Mouse (Mus musculus): ENCODE data around the gene Sis.

Gene Sis

GRCm38 (mm10) chr3:72967675-72968074 lies at the start of gene Sis:
Gene Sis (minus strand): TSS chr3:72967863.
- DNase-seq = no peak

- DNase-seq = no peak
These were observed 38.4 kb upstream of the Sis start for GRCm38 (mm10) chr3:73006045-73006444.

- no peak for DNase-seq
These were observed 35.5 kb upstream of the Sis start for GRCm38 (mm10) chr3:73002933-73003696.

- no peak for DNase-seq
These were observed 29.9 kb upstream of the Sis start for GRCm38 (mm10) chr3:72997517-72997916.

- DNase-seq = no peak
These were observed 23.3 kb upstream of the Sis start for GRCm38 (mm10) chr3:72990992-72991391.

- no peak for DNase-seq
These were observed 8.9 kb upstream of the Sis start for GRCm38 (mm10) chr3:72976602-72977001.

- no peak for DNase-seq
These were observed 48.6 kb downstream of the Sis start for GRCm38 (mm10) chr3:72918919-72919526.

- no peak for DNase-seq
These were observed 85.2 kb downstream of the Sis start for GRCm38 (mm10) chr3:72882501-72882900.

- no peak for DNase-seq
These were observed 99.5 kb downstream of the Sis start for GRCm38 (mm10) chr3:72868141-72868540.

GRCm38 (mm10) chr3:72858738-72859137 lies 108.9 kb downstream of the Sis start:
- DNase-seq = no peak

GRCm38 (mm10) chr3:72855405-72855804 lies 112.3 kb downstream of the Sis start:
- no peak for DNase-seq

GRCm38 (mm10) chr3:72840641-72841040 lies 127.0 kb downstream of the Sis start:
- DNase-seq = no peak

Measured in cerebellum, adult 9-11 months (tissue).